Mouse (Mus musculus) urinary bladder, adult 2 months (tissue): ENCODE results near the gene Spon1. TPM values are rescaled to one million over a fixed set of nuclear protein-coding genes. Genes with fewer than 3 reads are reported as not detected.
A peak's percentile ranks its signal among the peaks of the same experiment; 100 is the strongest.

Experiments
- DNase-seq: peaks from one replicate; pipeline ENCODE4 v3.0.0; 2022; ENCODE audit warnings: low spot score
- polyA plus RNA-seq: library from polyadenylated mRNA; depleted of rRNA; stranded (reverse); fragments of >200 nt; gene quantifications from 2 replicates; pipeline ENCODE4 v1.2.3, GENCODE M21; 2012

The Spon1 gene
- polyA plus RNA-seq, 1 experiment: 24.9 TPM

- no peak for DNase-seq
Observed at GRCm38 (mm10) chr7:114005499-114005898, 239.7 kb downstream of the Spon1 start.

DNA sequence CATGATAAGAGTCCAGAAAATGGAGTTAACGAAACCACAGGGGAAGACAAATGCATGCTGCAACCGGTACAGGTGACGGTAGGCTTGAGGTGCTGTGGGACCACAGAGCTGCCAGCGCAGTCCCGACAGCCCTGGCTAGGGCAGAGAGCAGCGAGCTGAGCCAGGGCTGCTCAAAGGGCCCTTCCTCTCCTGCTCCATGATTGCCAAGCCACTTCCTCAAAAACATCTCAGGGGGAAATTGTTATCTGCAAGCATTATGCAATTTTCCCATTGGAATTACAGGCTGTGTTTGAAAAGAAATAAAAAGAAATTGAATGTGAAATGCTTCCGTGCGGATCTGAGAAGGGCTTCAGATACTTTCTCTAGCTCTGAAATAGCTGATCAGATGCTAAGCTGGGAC, 240.7 kb downstream of the Spon1 start:
- DNase-seq: no peak

- DNase-seq: no peak
Observed at GRCm38 (mm10) chr7:114007565-114007964, 241.8 kb downstream of the Spon1 start.

GRCm38 (mm10) chr7:114011726-114012443, 246.1 kb downstream of the Spon1 start:
- DNase-seq: no peak

- DNase-seq: no peak
Observed at GRCm38 (mm10) chr7:114016001-114016949, 250.5 kb downstream of the Spon1 start.

DNA sequence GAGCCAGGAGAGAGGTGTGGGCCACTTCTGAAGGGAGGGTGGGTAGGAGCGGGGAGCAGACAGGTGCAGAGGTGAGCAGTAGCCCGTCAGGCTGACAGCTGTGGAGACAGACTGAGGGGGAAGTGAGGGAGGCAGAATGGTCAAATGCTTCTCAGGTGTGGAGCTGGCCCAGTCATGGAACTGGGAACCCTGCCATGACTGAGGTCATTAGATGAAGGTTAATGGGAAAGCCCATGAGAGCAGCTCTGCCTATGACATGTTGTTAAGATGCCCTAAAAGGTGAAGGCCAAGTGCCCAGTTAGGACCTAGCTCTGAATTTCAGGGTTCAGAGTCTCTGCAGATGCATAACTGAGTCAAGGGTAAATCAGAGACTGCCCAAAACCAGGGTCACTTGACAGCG, 253.1 kb downstream of the Spon1 start:
- DNase-seq: no peak

DNA sequence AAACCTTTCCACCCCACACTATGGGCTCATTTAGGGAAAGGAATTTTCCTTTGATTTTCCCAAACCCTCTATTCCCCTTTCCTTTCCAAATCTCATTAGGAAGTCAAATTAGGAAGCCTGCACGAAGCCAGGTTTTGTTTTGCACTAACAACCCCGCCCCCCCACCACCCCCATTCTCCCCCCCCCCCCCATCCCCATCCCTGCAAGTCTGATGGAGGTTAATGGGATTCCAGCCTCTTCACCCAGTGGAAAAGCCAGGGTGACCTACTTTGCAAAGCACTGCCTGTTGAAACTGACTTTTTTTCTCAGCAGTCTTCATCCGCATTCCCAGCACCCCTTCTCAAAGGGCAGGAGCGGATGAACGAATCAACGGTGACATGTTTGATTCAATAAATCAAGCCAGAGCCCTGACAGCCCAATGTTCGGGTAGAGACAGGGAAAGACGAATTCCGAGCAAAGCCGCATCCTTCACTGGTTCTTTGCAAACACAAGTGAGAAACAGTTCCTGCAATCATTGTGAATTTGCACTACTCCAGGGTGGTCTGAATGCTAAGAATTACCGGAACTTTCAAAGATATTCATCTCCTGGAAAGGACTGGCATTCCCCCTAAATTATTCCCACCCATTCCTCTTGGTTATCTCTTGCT, 254.4 kb downstream of the Spon1 start:
- no peak for DNase-seq

DNA sequence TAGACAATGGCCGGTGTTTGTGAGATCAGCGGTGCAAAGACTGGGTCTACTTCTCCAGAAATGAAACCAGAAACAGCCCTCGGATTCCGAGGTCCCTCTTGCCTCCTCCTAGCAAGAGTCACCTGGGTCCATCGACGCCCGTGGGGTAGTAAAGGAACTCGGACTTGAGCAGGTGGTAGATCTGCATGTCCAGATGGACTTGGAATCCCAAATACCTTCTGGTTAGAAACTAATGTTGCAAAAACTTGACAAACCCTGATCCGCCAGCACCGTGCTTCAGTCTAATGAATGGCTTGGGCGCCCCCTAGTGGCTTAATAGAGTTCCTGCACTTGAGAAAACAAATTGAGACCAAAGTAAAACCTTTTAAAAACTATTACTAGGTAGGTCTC, 254.9 kb downstream of the Spon1 start:
- DNase-seq: peak; percentile 58

DNA sequence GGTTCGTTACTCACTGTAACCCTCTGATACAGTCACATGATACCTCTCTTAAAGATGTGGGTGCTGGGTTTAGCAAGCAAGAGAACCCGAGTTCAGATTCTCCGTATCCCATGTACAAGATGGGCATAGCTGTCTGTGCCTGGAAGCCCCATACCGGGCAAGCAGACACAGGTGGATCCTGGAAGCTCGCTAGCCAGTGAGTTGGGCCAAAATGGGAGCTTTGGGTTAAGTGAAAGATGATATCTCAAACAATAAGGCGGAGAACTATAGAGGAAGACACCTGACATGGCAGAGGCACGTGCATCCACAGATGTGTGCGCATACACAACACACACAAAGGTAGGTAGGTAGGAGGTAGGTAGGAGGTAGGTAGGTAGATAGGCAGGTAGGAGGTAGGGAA, 261.1 kb downstream of the Spon1 start:
- DNase-seq: no peak

GRCm38 (mm10) chr7:114027406-114027805, 261.6 kb downstream of the Spon1 start:
- no peak for DNase-seq

DNA sequence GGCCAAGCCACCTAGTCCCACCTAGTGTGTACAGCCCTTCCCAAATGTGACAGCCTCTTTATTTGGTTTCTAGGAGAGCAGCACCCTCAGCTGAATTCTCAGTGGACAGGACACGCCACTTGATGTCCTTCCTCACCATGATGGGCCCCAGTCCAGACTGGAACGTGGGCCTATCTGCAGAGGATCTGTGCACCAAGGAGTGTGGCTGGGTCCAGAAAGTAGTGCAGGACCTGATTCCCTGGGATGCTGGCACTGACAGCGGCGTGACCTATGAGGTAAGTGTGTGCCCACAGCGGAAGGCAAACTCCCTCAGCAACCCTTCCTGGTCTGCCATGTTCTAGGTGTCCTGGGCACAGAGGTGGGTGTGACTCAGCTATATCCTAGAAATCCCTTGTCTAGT, 263.0 kb downstream of the Spon1 start:
- DNase-seq: no peak

DNA sequence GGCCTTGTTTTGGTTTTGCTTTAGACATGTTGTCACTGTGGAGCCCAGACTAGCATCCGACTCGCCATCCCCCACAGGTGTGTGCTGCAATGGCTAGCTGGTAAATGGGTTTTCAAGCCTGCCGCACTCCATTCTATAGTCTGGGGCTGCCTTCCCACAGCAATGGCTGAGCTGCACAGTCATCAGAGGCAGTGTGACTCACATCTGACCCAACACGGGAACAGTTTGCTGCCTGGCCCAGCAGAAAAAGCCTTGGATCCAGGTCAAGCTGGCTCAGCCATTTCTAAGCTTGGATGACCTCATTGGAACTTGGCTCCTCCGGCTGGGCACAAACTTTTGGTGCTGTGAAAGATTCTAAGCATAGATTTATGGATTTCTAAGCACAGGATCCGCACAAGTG, 263.8 kb downstream of the Spon1 start:
- no peak for DNase-seq

GRCm38 (mm10) chr7:114037237-114037636, 271.4 kb downstream of the Spon1 start:
- DNase-seq: no peak

GRCm38 (mm10) chr7:114041349-114041748, 275.6 kb downstream of the Spon1 start:
- no peak for DNase-seq

GRCm38 (mm10) chr7:114042973-114043928, 277.5 kb downstream of the Spon1 start:
- no peak for DNase-seq

- no peak for DNase-seq
Observed at GRCm38 (mm10) chr7:114043929-114044549, 278.2 kb downstream of the Spon1 start.

DNA sequence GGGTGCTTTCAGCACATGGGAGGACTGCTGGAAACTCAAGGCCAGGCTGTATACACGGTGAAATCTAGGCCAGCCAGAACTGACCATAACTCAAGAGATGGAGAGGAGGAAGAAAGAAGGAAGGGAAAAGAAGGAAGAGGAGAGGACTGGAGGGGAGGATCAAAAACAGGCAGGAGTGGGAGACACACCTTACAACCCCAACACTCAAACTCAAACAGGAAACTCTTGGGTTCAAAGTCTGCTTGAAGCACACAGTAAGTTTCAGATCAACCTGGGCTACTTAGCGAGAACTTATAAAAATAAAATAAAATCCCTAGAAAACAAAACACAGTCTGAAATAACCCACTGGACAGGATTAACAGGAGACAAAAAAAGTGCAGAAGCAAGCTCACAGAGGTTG, 280.0 kb downstream of the Spon1 start:
- DNase-seq: no peak

GRCm38 (mm10) chr7:114053720-114054119, 287.9 kb downstream of the Spon1 start:
- no peak for DNase-seq

DNA sequence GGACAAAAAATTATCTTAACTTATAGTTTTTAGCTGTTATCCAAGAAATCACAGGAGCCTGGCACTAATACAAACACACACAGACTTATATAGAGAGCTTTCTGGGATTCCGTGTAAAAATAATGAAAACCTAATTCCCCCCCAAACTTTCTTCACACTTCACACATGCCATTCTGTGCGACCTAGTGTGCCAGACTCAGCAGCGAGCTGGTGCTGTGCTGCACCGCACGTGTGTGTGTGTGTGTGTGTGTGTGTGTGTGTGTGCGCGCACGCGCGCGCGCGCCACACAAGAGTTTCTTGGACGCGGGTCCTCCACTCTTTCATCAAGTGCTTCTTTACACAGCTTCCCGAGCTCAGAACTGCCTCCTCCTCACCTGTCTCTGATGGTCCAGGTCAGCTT, 292.4 kb downstream of the Spon1 start:
- DNase-seq: no peak

- DNase-seq: no peak
Observed at GRCm38 (mm10) chr7:114058927-114059441, 293.2 kb downstream of the Spon1 start.

DNA sequence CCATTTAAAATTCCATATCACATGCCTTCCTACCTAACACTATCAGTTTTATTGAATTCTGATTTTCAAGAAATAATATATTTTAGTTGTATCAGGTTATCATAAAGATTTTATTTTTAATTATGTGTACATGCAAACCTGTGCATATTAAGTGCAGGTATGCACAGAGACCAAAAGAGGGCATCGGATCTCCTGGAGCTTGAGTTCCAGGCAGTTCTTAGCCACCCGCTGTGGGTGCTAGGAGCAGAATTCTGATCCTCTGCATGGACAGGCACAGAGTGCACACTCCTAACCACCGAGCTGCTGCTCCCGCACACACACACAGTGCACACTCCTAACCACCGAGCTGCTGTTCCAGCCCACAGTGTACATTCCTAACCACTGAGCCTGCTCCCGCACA, 294.6 kb downstream of the Spon1 start:
- DNase-seq: no peak
